Mouse (Mus musculus) forebrain, embryonic 15.5 days (tissue): Measurements from ENCODE around the gene BC051019. TPM values are rescaled to one million over a fixed set of nuclear protein-coding genes. Genes with fewer than 3 reads are reported as not detected.

Source experiments
- ATAC-seq: fragments of 200-750 bp; cut with Nextera tagmentation; replicated peaks from 2 replicates; pipeline ENCODE4 v1.8.0; 2017; ENCODE audit warnings: mild to moderate bottlenecking, moderate TSS enrichment, moderate library complexity
- H3K27ac ChIP-seq: fragments of 300-500 bp; sonication (generic); replicated peaks from 2 replicates; pipeline ENCODE4 v1.5.1; 2015; ENCODE audit warnings: mild to moderate bottlenecking, inconsistent platforms
- H3K27me3 ChIP-seq: fragments of 300-500 bp; sonication (generic); 2 replicates; pipeline ENCODE4 v1.6.1; 2015; ENCODE audit warnings: inconsistent platforms
- H3K36me3 ChIP-seq: fragments of 300-500 bp; sonication (generic); 2 replicates; pipeline ENCODE4 v1.6.1; 2015; ENCODE audit warnings: mild to moderate bottlenecking, inconsistent platforms
- H3K4me1 ChIP-seq: fragments of 300-500 bp; sonication (generic); 2 replicates; pipeline ENCODE4 v1.6.1; 2015; ENCODE audit warnings: inconsistent platforms
- H3K4me2 ChIP-seq: fragments of 300-500 bp; sonication (generic); replicated peaks from 2 replicates; pipeline ENCODE4 v1.6.1; 2015; ENCODE audit warnings: mild to moderate bottlenecking, inconsistent platforms
- H3K4me3 ChIP-seq: fragments of 300-500 bp; sonication (generic); 2 replicates; pipeline ENCODE4 v1.5.1; 2015; ENCODE audit warnings: mild to moderate bottlenecking, inconsistent platforms
- H3K9ac ChIP-seq: fragments of 300-500 bp; sonication (generic); replicated peaks from 2 replicates; pipeline ENCODE4 v1.6.1; 2015; ENCODE audit warnings: mild to moderate bottlenecking, inconsistent platforms
- H3K9me3 ChIP-seq: fragments of 300-500 bp; sonication (generic); 2 replicates; pipeline ENCODE4 v1.6.1; 2016; ENCODE audit warnings: inconsistent platforms
- whole genome bisulfite sequencing: fragments of 180-500 bp; shearing (Covaris S2); methylation state at CpG from one replicate; pipeline ENCODE4 v1.1.7; 2015; ENCODE audit warnings: mixed read lengths; 5-methylcytosine and 5-hydroxymethylcytosine counted together
- polyA plus RNA-seq: library from polyadenylated mRNA; unstranded; fragments of >200 nt; fragmentation: Nextera tagmentation; extraction: Ambion mirVana; gene quantifications from 2 replicates; pipeline ENCODE4 v1.2.1, GENCODE M21; 2015

BC051019 gene
- polyA plus RNA-seq, 1 experiment from 2014 or later = 0.88 TPM

GRCm38 (mm10) chr7:109741060-109741459 lies 17.4 kb upstream of the BC051019 start:
- H3K27ac ChIP-seq = no peak overlapping the region
- H3K9me3 ChIP-seq = no peaks in the 10 kb centered on the region
- H3K27me3 ChIP-seq = no peaks in the 10 kb centered on the region
- no peaks in the 10 kb centered on the region for H3K4me1 ChIP-seq
- peaks cover 67% of the 10 kb centered on the region for H3K36me3 ChIP-seq
- H3K9ac ChIP-seq = no peak overlapping the region
- ATAC-seq = no peak
- no peak overlapping the region for H3K4me2 ChIP-seq
- H3K4me3 ChIP-seq = no peak overlapping the region
- WGBS = 95% methylated on average over 1 of the region's 1 CpGs

- H3K4me1 ChIP-seq = no peaks in the 10 kb centered on the region
- H3K9me3 ChIP-seq = no peaks in the 10 kb centered on the region
- no peaks in the 10 kb centered on the region for H3K27me3 ChIP-seq
- no peak overlapping the region for H3K4me3 ChIP-seq
- peaks cover 68% of the 10 kb centered on the region for H3K36me3 ChIP-seq
- H3K27ac ChIP-seq = no peak overlapping the region
- WGBS = 93% methylated on average over 5 of the region's 5 CpGs
- no peak overlapping the region for H3K4me2 ChIP-seq
- H3K9ac ChIP-seq = no peak overlapping the region
- no peak for ATAC-seq
These were observed 16.2 kb upstream of the BC051019 start for GRCm38 (mm10) chr7:109739822-109740370.

- Histone ChIP-seq H3K4me1 (no peaks in the 10 kb centered on the region), H3K4me3 (no peak overlapping the region), H3K27me3 (no peaks in the 10 kb centered on the region), H3K27ac (no peak overlapping the region), H3K9ac (no peak overlapping the region), H3K36me3 (peaks cover 27% of the 10 kb centered on the region), H3K4me2 (no peak overlapping the region), H3K9me3 (no peaks in the 10 kb centered on the region)
- whole genome bisulfite sequencing = 90% methylated on average over 4 of the region's 4 CpGs
- ATAC-seq = no peak
These were observed 11.2 kb upstream of the BC051019 start for GRCm38 (mm10) chr7:109734806-109735205.

GRCm38 (mm10) chr7:109731626-109732025 lies 8.0 kb upstream of the BC051019 start, which contains the start of gene Ascl3:
Ascl3 (minus strand) TSS chr7:109731726.
- ATAC-seq = no peak

GRCm38 (mm10) chr7:109723114-109723513 lies 536 bp downstream of the BC051019 start:
- Histone ChIP-seq H3K4me2 (no peak overlapping the region), H3K27me3 (no peaks in the 10 kb centered on the region), H3K36me3 (no peaks in the 10 kb centered on the region), H3K9ac (no peak overlapping the region), H3K27ac (no peak overlapping the region), H3K4me3 (no peak overlapping the region), H3K4me1 (no peaks in the 10 kb centered on the region), H3K9me3 (no peaks in the 10 kb centered on the region)
- ATAC-seq = no peak
- 95% methylated on average over 8 of the region's 8 CpGs for WGBS

More at GRCm38 (mm10) chr7:109731626-109732025, 8.0 kb upstream of the BC051019 start, which contains the start of gene Ascl3:
- no peaks in the 10 kb centered on the region for H3K4me1 ChIP-seq
- no peak within 1 kb of the TSS for H3K4me3 ChIP-seq
- H3K9me3 ChIP-seq = no peaks in the 10 kb centered on the region
- no peak within 1 kb of the TSS for H3K27ac ChIP-seq
- 92% methylated on average over 5 of the region's 5 CpGs for WGBS
- no peak within 1 kb of the TSS for H3K4me2 ChIP-seq
- H3K27me3 ChIP-seq = no peaks in the 10 kb centered on the region
- peaks cover 14% of the 10 kb centered on the region for H3K36me3 ChIP-seq
- H3K9ac ChIP-seq = no peak within 1 kb of the TSS

GRCm38 (mm10) chr7:109722618-109723017 lies 1.0 kb downstream of the BC051019 start:
- H3K27ac ChIP-seq = no peak overlapping the region
- no peaks in the 10 kb centered on the region for H3K36me3 ChIP-seq
- no peaks in the 10 kb centered on the region for H3K4me1 ChIP-seq
- H3K9ac ChIP-seq = no peak overlapping the region
- no peak for ATAC-seq
- 97% methylated on average over 2 of the region's 2 CpGs for WGBS
- H3K4me2 ChIP-seq = no peak overlapping the region
- no peaks in the 10 kb centered on the region for H3K9me3 ChIP-seq
- H3K4me3 ChIP-seq = no peak overlapping the region
- H3K27me3 ChIP-seq = no peaks in the 10 kb centered on the region

GRCm38 (mm10) chr7:109719286-109719685 lies 4.4 kb downstream of the BC051019 start:
- no peaks in the 10 kb centered on the region for H3K4me1 ChIP-seq
- no peaks in the 10 kb centered on the region for H3K36me3 ChIP-seq
- 62% methylated on average over 9 of the region's 9 CpGs for WGBS
- no peak overlapping the region for H3K9ac ChIP-seq
- no peak for ATAC-seq
- no peak overlapping the region for H3K4me3 ChIP-seq
- H3K9me3 ChIP-seq = no peaks in the 10 kb centered on the region
- H3K27ac ChIP-seq = no peak overlapping the region
- H3K27me3 ChIP-seq = no peaks in the 10 kb centered on the region
- no peak overlapping the region for H3K4me2 ChIP-seq

GRCm38 (mm10) chr7:109713434-109713982 lies 10.1 kb downstream of the BC051019 start:
- Histone ChIP-seq H3K27ac (no peak overlapping the region), H3K4me1 (no peaks in the 10 kb centered on the region), H3K4me2 (no peak overlapping the region), H3K36me3 (peaks cover 15% of the 10 kb centered on the region; the same call in 1 of the 2 replicates), H3K9me3 (no peaks in the 10 kb centered on the region), H3K27me3 (no peaks in the 10 kb centered on the region), H3K9ac (no peak overlapping the region), H3K4me3 (no peak overlapping the region)
- no peak for ATAC-seq
- 85% methylated on average over 2 of the region's 2 CpGs for WGBS

GRCm38 (mm10) chr7:109712198-109712597 lies 11.5 kb downstream of the BC051019 start:
- no peaks in the 10 kb centered on the region for H3K4me1 ChIP-seq
- H3K36me3 ChIP-seq = peaks cover 15% of the 10 kb centered on the region; the same call in 1 of the 2 replicates
- H3K27ac ChIP-seq = no peak overlapping the region
- H3K4me2 ChIP-seq = no peak overlapping the region
- WGBS = 89% methylated on average over 7 of the region's 7 CpGs
- no peak for ATAC-seq
- no peak overlapping the region for H3K9ac ChIP-seq
- H3K27me3 ChIP-seq = no peaks in the 10 kb centered on the region
- no peaks in the 10 kb centered on the region for H3K9me3 ChIP-seq
- no peak overlapping the region for H3K4me3 ChIP-seq

GRCm38 (mm10) chr7:109710069-109710468 lies 13.6 kb downstream of the BC051019 start:
- no peaks in the 10 kb centered on the region for H3K9me3 ChIP-seq
- WGBS = 89% methylated on average over 1 of the region's 1 CpGs
- no peak overlapping the region for H3K4me3 ChIP-seq
- no peaks in the 10 kb centered on the region for H3K27me3 ChIP-seq
- H3K9ac ChIP-seq = no peak overlapping the region
- H3K36me3 ChIP-seq = peaks cover 15% of the 10 kb centered on the region; the same call in 1 of the 2 replicates
- no peak for ATAC-seq
- no peak overlapping the region for H3K27ac ChIP-seq
- no peak overlapping the region for H3K4me2 ChIP-seq
- no peaks in the 10 kb centered on the region for H3K4me1 ChIP-seq

GRCm38 (mm10) chr7:109708961-109709382 lies 14.7 kb downstream of the BC051019 start:
- Histone ChIP-seq H3K9ac (no peak overlapping the region), H3K4me3 (no peak overlapping the region), H3K4me1 (peaks cover 4% of the 10 kb centered on the region; the same call in 1 of the 2 replicates), H3K27me3 (no peaks in the 10 kb centered on the region), H3K9me3 (no peaks in the 10 kb centered on the region), H3K36me3 (peaks cover 15% of the 10 kb centered on the region; the same call in 1 of the 2 replicates), H3K27ac (no peak overlapping the region), H3K4me2 (no peak overlapping the region)
- no peak for ATAC-seq
- 80% methylated on average over 3 of the region's 3 CpGs for WGBS

GRCm38 (mm10) chr7:109707023-109707785 lies 16.4 kb downstream of the BC051019 start:
- H3K27ac ChIP-seq = no peak overlapping the region
- ATAC-seq = no peak
- no peaks in the 10 kb centered on the region for H3K27me3 ChIP-seq
- H3K9ac ChIP-seq = no peak overlapping the region
- no peaks in the 10 kb centered on the region for H3K9me3 ChIP-seq
- H3K36me3 ChIP-seq = peaks cover 12% of the 10 kb centered on the region; the same call in 1 of the 2 replicates
- H3K4me2 ChIP-seq = no peak overlapping the region
- 62% methylated on average over 4 of the region's 4 CpGs for whole genome bisulfite sequencing
- no peak overlapping the region for H3K4me3 ChIP-seq
- peaks cover 8% of the 10 kb centered on the region; the same call in 1 of the 2 replicates for H3K4me1 ChIP-seq
